Mouse (Mus musculus): ENCODE measurements at regions not wholly inside any gene's neighbourhood (a gene's known extent, or its start where the extent isn't known, plus 50 kb on each side); places are given as distances from the start of the nearest gene placed in this dataset.
A peak's percentile ranks its signal among the peaks of the same experiment; 100 is the strongest.

GRCm38 (mm10) chr2:146625166-146625751 lies 113.1 kb upstream of the Ralgapa2 start:
- no peak for ATAC-seq (ENCODE audit: low TSS enrichment)

GRCm38 (mm10) chr2:146626531-146626930 lies 114.4 kb upstream of the Ralgapa2 start:
- no peak for ATAC-seq (ENCODE audit: low TSS enrichment)

GRCm38 (mm10) chr2:146630179-146630578 lies 118.0 kb upstream of the Ralgapa2 start:
- ATAC-seq (ENCODE audit: low TSS enrichment), result no peak

- ATAC-seq (ENCODE audit: low TSS enrichment), result no peak
These were observed 119.0 kb upstream of the Ralgapa2 start for GRCm38 (mm10) chr2:146631098-146631497.

- peak; percentile 91 for ATAC-seq (ENCODE audit: low TSS enrichment)
These were observed 121.4 kb upstream of the Ralgapa2 start for GRCm38 (mm10) chr2:146633329-146634070.

- ATAC-seq (ENCODE audit: low TSS enrichment), result no peak
These were observed 125.4 kb upstream of the Ralgapa2 start for GRCm38 (mm10) chr2:146637573-146637972.

GRCm38 (mm10) chr2:146646237-146646972 lies 134.3 kb upstream of the Ralgapa2 start:
- no peak for ATAC-seq (ENCODE audit: low TSS enrichment)

- no peak for ATAC-seq (ENCODE audit: low TSS enrichment)
These were observed 134.8 kb upstream of the Ralgapa2 start for GRCm38 (mm10) chr2:146646973-146647282.

- no peak for ATAC-seq (ENCODE audit: low TSS enrichment)
These were observed 149.2 kb upstream of the Ralgapa2 start for GRCm38 (mm10) chr2:146661346-146661745.

- ATAC-seq (ENCODE audit: low TSS enrichment), result no peak
These were observed 160.6 kb upstream of the Ralgapa2 start for GRCm38 (mm10) chr2:146672761-146673160.

- no peak for ATAC-seq (ENCODE audit: low TSS enrichment)
These were observed 169.8 kb upstream of the Ralgapa2 start for GRCm38 (mm10) chr2:146681979-146682378.

- no peak for ATAC-seq (ENCODE audit: low TSS enrichment)
These were observed 169.7 kb upstream of the Kiz start for GRCm38 (mm10) chr2:146685854-146686507.

- no peak for ATAC-seq (ENCODE audit: low TSS enrichment)
These were observed 167.1 kb upstream of the Kiz start for GRCm38 (mm10) chr2:146688544-146688943.

- ATAC-seq (ENCODE audit: low TSS enrichment), result no peak
These were observed 162.2 kb upstream of the Kiz start for GRCm38 (mm10) chr2:146693484-146693883.

- ATAC-seq (ENCODE audit: low TSS enrichment), result no peak
These were observed 161.6 kb upstream of the Kiz start for GRCm38 (mm10) chr2:146694041-146694440.

- no peak for ATAC-seq (ENCODE audit: low TSS enrichment)
These were observed 159.4 kb upstream of the Kiz start for GRCm38 (mm10) chr2:146696277-146696676.

GRCm38 (mm10) chr2:146696727-146697126 lies 158.9 kb upstream of the Kiz start:
- no peak for ATAC-seq (ENCODE audit: low TSS enrichment)

- no peak for ATAC-seq (ENCODE audit: low TSS enrichment)
These were observed 145.0 kb upstream of the Kiz start for GRCm38 (mm10) chr2:146710676-146711075.

GRCm38 (mm10) chr2:146721184-146721715 lies 134.4 kb upstream of the Kiz start:
- ATAC-seq (ENCODE audit: low TSS enrichment), result no peak

GRCm38 (mm10) chr2:146722351-146723025 lies 133.2 kb upstream of the Kiz start:
- ATAC-seq (ENCODE audit: low TSS enrichment), result no peak

- ATAC-seq (ENCODE audit: low TSS enrichment), result no peak
These were observed 132.5 kb upstream of the Kiz start for GRCm38 (mm10) chr2:146723172-146723571.

GRCm38 (mm10) chr2:146723671-146724070 lies 132.0 kb upstream of the Kiz start:
- ATAC-seq (ENCODE audit: low TSS enrichment), result no peak

Data from frontal cortex, adult (tissue).